Mouse (Mus musculus) heart, embryonic 13.5 days (tissue): ENCODE measurements around the gene Aes. TPM values are rescaled to one million over a fixed set of nuclear protein-coding genes. Genes with fewer than 3 reads are reported as not detected.

Experiments used
- ATAC-seq: fragments of 200-750 bp; cut with Nextera tagmentation; 2 replicates; pipeline ENCODE4 v1.8.0; 2017; ENCODE audit warnings: moderate TSS enrichment; ENCODE audit not compliant: insufficient number of reproducible peaks, low FRiP score, low TSS enrichment; ENCODE audit errors: extremely low read depth
- H3K27ac ChIP-seq: fragments of 300-500 bp; sonication (generic); replicated peaks from 2 replicates; pipeline ENCODE4 v1.5.1; 2015; ENCODE audit warnings: moderate library complexity, mild to moderate bottlenecking, inconsistent platforms
- H3K27me3 ChIP-seq: fragments of 300-500 bp; sonication (generic); replicated peaks from 2 replicates; pipeline ENCODE4 v1.6.1; 2015; ENCODE audit warnings: mild to moderate bottlenecking, inconsistent platforms
- H3K36me3 ChIP-seq: fragments of 300-500 bp; sonication (generic); 2 replicates; pipeline ENCODE4 v1.6.1; 2015; ENCODE audit warnings: mild to moderate bottlenecking, inconsistent platforms
- H3K4me1 ChIP-seq: fragments of 300-500 bp; sonication (generic); 2 replicates; pipeline ENCODE4 v1.6.1; 2015; ENCODE audit warnings: inconsistent platforms
- H3K4me2 ChIP-seq: fragments of 300-500 bp; sonication (generic); 2 replicates; pipeline ENCODE4 v1.6.1; 2015; ENCODE audit warnings: inconsistent platforms, mild to moderate bottlenecking, moderate library complexity
- H3K4me3 ChIP-seq: fragments of 300-500 bp; sonication (generic); 2 replicates; pipeline ENCODE4 v1.5.1; 2015; ENCODE audit warnings: moderate library complexity, mild to moderate bottlenecking, inconsistent platforms
- H3K9ac ChIP-seq: fragments of 300-500 bp; sonication (generic); 2 replicates; pipeline ENCODE4 v1.6.1; 2015; ENCODE audit warnings: inconsistent platforms, mild to moderate bottlenecking, moderate library complexity
- H3K9me3 ChIP-seq: fragments of 300-500 bp; sonication (generic); 2 replicates; pipeline ENCODE4 v1.6.1; 2016; ENCODE audit warnings: inconsistent platforms
- WGBS: fragments of 180-500 bp; shearing (Covaris S2); methylation state at CpG from one replicate; pipeline ENCODE4 v1.1.7; 2015; ENCODE audit warnings: mixed read lengths; 5-methylcytosine and 5-hydroxymethylcytosine counted together
- polyA plus RNA-seq: library from polyadenylated mRNA; unstranded; fragments of >200 nt; fragmentation: Nextera tagmentation; extraction: Ambion mirVana; gene quantifications from 2 replicates; pipeline ENCODE4 v1.2.1, GENCODE M21; 2015

The Aes gene
- polyA plus RNA-seq, 1 experiment from 2014 or later: 629 TPM

DNA sequence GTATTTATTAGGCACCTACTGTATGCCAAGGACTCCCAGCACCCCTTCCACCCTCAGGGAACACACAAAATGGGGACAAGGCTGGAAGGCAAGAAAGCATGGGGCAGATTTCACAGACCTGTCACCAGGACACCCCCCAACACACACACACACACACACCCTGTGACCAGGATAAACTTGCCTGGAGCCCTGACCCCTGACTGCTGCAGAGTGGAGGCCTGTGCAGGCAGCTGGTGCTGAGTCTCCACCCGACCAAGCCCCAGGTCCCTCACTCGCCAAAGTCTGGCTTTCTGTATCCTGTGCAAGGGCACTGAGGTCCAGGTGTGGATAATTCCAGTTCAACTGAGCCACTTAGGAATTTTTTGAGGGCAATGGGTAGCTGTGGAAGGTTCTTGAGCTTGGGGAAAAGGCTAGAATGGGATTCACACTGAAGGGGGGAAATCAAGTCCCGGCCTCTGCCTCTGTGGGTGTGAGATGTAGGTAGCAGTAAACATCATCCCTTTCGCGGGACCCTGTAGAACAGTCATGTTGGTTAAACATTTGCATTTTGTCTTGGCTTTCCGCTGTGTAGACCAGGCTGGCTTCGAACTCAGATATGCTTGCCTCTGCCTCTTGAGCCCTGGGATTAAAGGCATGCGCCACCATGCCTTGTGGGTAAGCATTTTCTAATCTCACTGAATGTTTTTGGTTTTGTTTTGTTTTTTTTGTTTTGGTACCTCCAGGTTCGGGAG is 10.4 kb downstream of the Aes start:
- 62% methylated on average over 9 of the region's 9 CpGs for WGBS

DNA sequence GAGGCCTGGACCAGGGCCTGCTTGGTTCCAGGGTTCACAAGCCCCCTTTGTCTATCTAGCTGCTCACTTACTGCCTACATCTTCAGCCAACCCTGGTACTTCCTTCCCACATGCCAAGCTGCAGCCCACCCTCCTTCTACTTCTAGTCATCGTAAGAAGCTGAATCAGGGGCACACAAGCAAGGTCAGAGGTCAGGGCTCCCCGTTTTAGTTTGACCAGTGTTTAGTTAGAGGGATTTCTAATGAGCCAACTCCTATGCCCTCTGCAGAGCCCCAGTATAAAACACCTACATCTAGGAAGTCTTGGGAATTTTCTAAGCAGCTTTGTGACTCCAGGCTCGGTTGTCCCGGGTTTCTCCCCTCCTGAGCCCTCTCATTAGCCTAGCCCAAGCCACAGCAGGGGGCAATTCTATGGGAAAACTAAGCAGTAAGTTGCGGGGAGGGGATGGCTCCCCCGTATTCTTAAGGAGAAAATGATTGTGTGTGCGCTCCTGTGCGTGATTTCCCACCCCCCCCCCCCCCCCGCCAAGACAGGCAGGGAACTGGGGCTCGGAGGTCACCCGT is 11.0 kb downstream of the Aes start:
- Histone ChIP-seq H3K9ac (peak overlapping the region; percentile 81), H3K27ac (peak overlapping the region; percentile 94), H3K9me3 (no peaks in the 10 kb centered on the region), H3K4me3 (peak overlapping the region; percentile 55), H3K27me3 (peaks cover 16% of the 10 kb centered on the region), H3K4me1 (peaks cover 63% of the 10 kb centered on the region), H3K4me2 (peak overlapping the region; percentile 87), H3K36me3 (peaks cover 19% of the 10 kb centered on the region)
- WGBS: 10% methylated on average over 9 of the region's 11 CpGs
- no peak for ATAC-seq

More for the DNA sequence above, 10.4 kb downstream of the Aes start:
- Histone ChIP-seq H3K27ac (peak overlapping the region; percentile 94), H3K9me3 (no peaks in the 10 kb centered on the region), H3K4me3 (no peak overlapping the region), H3K36me3 (peaks cover 26% of the 10 kb centered on the region), H3K27me3 (peaks cover 16% of the 10 kb centered on the region), H3K4me2 (no peak overlapping the region), H3K9ac (peak overlapping the region; percentile 81; the same call in 1 of the 2 replicates), H3K4me1 (peaks cover 66% of the 10 kb centered on the region)
- ATAC-seq: no peak

DNA sequence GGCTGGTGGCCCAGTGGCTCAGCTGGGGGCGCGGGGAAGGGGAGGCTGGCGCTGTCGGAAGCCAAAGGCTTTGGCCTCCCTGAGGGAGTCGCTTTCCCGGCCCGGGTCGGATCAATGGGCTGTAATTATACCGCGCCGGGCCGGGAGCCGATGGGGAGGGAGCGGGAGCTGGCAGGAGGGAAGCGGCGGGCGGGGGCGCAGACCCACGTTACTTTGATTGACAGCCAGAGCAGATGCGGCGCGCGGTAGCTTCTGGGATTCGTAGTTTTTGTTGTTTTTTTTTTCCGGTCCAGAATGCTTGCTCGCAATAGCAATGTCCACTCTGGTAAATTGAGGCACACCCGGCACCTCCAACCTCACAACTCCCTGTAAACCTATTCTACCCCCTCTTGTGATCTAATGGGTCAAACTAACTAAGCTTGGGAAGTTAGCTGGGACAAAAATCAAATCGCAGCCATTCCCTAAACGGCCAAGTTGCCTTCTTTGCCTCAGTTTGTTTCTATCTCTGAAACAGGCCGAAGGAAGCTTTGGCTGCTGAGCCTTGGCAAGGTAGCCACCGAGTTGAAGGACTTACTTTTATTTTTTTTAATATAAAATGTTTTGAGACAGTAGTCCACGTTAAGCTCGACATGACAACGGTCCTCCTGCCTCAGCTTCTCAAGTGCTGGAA is 11.7 kb downstream of the Aes start:
- Histone ChIP-seq H3K27me3 (peaks cover 16% of the 10 kb centered on the region), H3K4me3 (peak overlapping the region; percentile 55), H3K4me2 (peak overlapping the region; percentile 87), H3K9me3 (no peaks in the 10 kb centered on the region), H3K27ac (peak overlapping the region; percentile 94), H3K4me1 (peaks cover 68% of the 10 kb centered on the region), H3K9ac (peak overlapping the region; percentile 81), H3K36me3 (peaks cover 13% of the 10 kb centered on the region)
- under 1% methylated on average over 34 of the region's 34 CpGs for WGBS
- ATAC-seq: peak; percentile 35

DNA sequence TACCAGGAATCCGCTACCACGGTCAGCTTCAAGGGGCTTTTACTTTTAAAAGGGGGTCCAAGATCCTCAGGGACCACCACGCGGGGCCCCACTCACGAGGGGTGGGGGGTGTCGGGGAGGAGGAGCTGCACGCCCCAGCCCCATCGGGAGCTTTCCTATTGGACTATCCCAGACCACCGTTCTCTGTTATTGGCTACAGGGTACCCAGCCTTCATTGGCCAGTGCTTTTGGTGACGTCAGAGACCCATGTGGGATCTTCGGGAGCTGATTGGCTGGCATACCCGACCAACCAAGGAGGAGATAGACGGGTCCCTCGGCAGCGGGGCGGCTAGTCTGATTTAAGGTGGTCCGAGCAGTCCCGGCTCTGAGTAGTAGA is 12.2 kb downstream of the Aes start:
- Histone ChIP-seq H3K36me3 (peaks cover 8% of the 10 kb centered on the region), H3K4me3 (peak overlapping the region; percentile 55), H3K4me2 (peak overlapping the region; percentile 87), H3K4me1 (peaks cover 74% of the 10 kb centered on the region), H3K9me3 (no peaks in the 10 kb centered on the region), H3K27ac (peak overlapping the region; percentile 94), H3K27me3 (peaks cover 20% of the 10 kb centered on the region), H3K9ac (peak overlapping the region; percentile 78)
- ATAC-seq: peak; percentile 82
- WGBS: under 1% methylated on average over 18 of the region's 18 CpGs

DNA sequence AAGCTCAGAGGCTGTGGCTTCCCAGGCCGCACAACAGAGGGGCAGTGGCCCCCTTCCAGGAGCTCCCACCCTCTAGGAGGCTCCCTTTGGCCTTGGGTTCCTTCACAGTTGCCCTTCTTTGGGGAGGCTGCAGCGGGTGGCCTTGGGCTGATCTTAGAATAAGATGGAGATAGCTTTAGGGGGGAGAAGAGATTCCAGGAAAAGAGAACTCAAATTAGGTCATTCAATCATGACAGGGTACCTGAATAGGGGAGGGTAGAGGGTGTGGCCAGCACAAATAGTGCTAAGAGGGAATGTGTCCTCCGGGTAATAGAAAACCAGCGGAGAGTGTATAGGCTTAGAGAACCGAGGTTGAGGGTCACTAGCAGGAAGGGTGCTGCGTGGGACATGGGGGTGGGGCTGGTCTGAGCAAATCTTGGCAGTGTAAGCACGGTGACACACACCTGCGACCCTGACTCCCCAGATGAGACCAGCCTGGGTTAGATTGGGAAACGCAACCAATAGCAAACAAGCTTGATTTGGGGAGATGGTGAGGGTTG is 12.9 kb downstream of the Aes start:
- 0 out of 2 replicates have a peak, but pooled peaks cover under 1% of the 10 kb centered on the region for H3K36me3 ChIP-seq
- no peak for ATAC-seq
- 10% methylated on average over 9 of the region's 9 CpGs for WGBS
- H3K4me3 ChIP-seq: peak overlapping the region; percentile 55
- peak overlapping the region; percentile 87 for H3K4me2 ChIP-seq
- peaks cover 75% of the 10 kb centered on the region for H3K4me1 ChIP-seq
- H3K27ac ChIP-seq: peak overlapping the region; percentile 75
- peak overlapping the region; percentile 78 for H3K9ac ChIP-seq
- no peaks in the 10 kb centered on the region for H3K9me3 ChIP-seq
- H3K27me3 ChIP-seq: peaks cover 24% of the 10 kb centered on the region

DNA sequence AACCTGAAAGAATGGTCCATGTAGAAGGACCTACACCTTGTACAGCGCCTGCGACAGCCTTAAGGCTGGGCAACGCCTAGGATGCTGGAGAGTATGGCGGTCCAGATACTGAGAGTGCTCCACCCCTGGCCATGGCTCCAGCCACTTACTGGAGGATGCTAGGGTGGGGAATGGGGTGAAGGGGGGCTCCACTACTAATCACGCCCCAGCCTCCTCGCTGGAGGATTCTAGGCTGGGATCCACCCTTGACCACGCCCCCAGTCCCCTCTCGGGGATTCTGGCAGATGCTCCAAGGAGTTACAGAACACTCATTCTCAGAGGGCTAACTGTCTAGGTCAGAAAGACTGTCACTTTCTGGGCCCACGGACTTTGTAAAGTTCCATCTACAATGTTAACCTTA is 13.7 kb downstream of the Aes start:
- 27% methylated on average over 9 of the region's 9 CpGs for WGBS

DNA sequence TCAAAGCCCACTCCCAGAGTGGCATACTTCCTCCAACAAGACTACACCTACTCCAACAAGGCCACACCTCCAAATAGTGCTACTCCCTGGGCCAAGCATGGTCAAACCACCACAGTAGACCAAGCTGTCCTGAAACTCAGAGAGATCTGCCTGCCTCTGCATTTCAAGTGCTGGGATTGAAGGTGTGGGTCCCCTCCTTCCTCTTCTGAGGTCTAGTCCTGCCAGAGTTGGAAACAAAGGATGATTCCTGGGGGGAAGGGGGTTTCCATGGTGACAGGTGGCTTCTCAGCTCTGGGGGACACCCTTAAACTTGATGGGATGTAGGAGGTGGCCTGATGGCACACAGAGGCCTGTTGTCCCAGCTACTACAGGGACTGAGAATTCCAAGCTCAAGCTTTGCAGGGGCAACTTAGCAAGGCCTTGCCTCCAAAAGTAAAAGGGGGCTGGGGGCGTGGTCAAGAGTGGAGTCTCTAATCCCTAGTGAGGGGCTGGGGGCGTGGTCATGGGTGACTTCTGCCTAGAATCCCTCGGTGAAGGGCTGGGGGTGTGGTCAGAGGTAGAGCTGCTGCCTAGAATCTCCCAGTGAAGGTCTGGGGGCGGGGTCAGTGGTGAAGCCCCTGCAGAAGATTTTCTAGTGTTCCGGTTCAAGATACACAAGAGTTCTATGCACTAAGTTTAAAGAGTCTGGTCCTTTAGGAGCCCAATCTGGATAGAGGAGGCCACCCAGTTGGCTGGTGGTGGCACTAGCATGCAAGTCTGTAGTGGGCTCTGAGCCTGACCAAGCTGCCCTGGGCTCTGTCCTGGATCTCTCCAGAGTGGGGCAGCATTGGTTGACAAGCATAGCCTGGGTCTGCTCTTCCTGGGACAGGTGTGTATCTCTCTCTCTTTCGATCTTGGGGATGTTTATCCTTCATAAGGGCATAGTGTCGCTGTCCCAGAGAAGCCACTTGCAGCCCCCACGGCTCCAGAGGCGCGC is 15.1 kb downstream of the Aes start, which contains the start of gene Tle2:
Tle2 (plus strand) TSS at position 481 of the 976 bp plus-strand sequence.
- peak within 1 kb of the TSS; percentile 91 for H3K4me2 ChIP-seq
- H3K4me1 ChIP-seq: peaks cover 55% of the 10 kb centered on the region
- H3K4me3 ChIP-seq: peak within 1 kb of the TSS; percentile 77
- peak within 1 kb of the TSS; percentile 66; the same call in 1 of the 2 replicates for H3K27ac ChIP-seq
- no peak for ATAC-seq
- peak within 1 kb of the TSS; percentile 90 for H3K9ac ChIP-seq
- H3K27me3 ChIP-seq: peaks cover 29% of the 10 kb centered on the region
- 19% methylated on average over 10 of the region's 10 CpGs for WGBS
- H3K36me3 ChIP-seq: no peaks in the 10 kb centered on the region; the same call in 1 of the 2 replicates
- H3K9me3 ChIP-seq: no peaks in the 10 kb centered on the region

More for the DNA sequence above, 13.7 kb downstream of the Aes start:
- no peak overlapping the region for H3K27ac ChIP-seq
- peak overlapping the region; percentile 87; the same call in 1 of the 2 replicates for H3K4me2 ChIP-seq
- peaks cover 24% of the 10 kb centered on the region for H3K27me3 ChIP-seq
- H3K36me3 ChIP-seq: no peaks in the 10 kb centered on the region; the same call in 1 of the 2 replicates
- no peaks in the 10 kb centered on the region for H3K9me3 ChIP-seq
- no peak overlapping the region; the same call in 1 of the 2 replicates for H3K9ac ChIP-seq
- peaks cover 69% of the 10 kb centered on the region for H3K4me1 ChIP-seq
- no peak for ATAC-seq
- H3K4me3 ChIP-seq: no peak overlapping the region

DNA sequence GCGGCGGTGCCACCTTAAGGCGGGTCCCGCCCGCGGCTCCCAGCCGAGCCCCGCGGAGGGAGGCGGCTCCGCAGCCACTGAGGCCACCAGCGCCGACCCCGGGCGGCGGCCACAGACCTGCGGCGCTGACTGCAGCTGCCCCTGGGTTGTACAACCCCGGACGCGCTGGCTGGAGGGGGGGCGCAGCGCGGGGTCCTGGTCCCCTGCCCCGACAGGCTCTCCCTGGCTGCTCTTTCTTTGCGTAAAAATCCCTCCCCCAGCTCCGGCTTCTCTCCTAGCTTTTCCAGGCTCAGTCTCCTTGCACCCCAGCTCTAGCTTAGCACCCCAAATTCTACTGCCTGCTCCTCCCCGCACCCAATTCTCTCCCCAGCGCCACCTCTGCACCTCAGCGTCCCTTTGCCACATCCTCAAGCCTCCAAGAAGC is 15.9 kb downstream of the Aes start:
- H3K4me1 ChIP-seq: peaks cover 49% of the 10 kb centered on the region
- H3K36me3 ChIP-seq: no peaks in the 10 kb centered on the region; the same call in 1 of the 2 replicates
- peak overlapping the region; percentile 91 for H3K4me2 ChIP-seq
- H3K9ac ChIP-seq: peak overlapping the region; percentile 90
- WGBS: 1% methylated on average over 30 of the region's 30 CpGs
- H3K27me3 ChIP-seq: peaks cover 35% of the 10 kb centered on the region
- ATAC-seq: no peak
- peak overlapping the region; percentile 66; the same call in 1 of the 2 replicates for H3K27ac ChIP-seq
- no peaks in the 10 kb centered on the region for H3K9me3 ChIP-seq
- H3K4me3 ChIP-seq: peak overlapping the region; percentile 77

DNA sequence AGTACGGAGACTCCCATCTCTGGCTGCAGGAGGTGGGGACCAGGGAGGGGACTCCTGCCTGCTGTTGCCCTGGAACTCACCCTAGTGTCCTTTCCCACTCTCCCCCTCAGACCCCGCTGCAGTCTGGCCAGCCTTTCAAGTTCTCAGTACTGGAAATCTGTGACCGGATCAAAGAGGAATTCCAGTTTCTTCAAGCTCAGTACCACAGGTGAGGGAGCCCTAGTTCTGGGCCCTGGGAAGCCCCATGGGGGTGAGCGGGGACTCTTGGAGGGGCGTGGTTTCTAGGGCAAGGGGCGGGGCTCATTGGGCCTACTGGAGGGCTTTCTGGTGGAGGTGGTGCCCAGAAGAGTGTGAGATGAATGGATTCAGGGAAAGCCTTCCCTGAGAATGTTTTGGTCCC is 16.4 kb downstream of the Aes start:
- peaks cover 49% of the 10 kb centered on the region for H3K4me1 ChIP-seq
- H3K9me3 ChIP-seq: no peaks in the 10 kb centered on the region
- H3K27ac ChIP-seq: peak overlapping the region; percentile 66; the same call in 1 of the 2 replicates
- 7% methylated on average over 6 of the region's 6 CpGs for WGBS
- ATAC-seq: no peak
- peaks cover 38% of the 10 kb centered on the region for H3K27me3 ChIP-seq
- peak overlapping the region; percentile 91 for H3K4me2 ChIP-seq
- peak overlapping the region; percentile 90 for H3K9ac ChIP-seq
- H3K4me3 ChIP-seq: peak overlapping the region; percentile 77
- no peaks in the 10 kb centered on the region; the same call in 1 of the 2 replicates for H3K36me3 ChIP-seq

DNA sequence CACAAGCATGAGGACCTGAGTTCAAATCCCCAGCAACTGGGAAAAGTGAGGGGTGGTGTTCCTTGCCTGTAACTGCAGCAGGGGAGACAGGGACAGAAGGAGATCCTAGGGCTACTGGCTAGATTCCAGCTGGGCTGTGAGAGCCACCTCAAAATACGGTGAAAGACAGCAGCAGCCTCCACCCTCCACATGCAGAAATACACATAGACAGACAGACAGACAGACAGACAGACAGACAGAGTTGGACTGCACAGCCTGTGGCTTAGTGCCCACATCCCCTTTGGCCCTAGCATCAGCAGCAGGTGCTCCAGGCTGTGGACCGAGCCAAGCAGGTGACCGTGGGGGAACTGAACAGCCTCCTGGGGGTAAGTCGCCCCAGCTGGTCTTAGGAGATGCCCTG is 20.7 kb downstream of the Aes start:
- Histone ChIP-seq H3K27ac (no peak overlapping the region), H3K9ac (peak overlapping the region; percentile 33; the same call in 1 of the 2 replicates), H3K36me3 (peaks cover 24% of the 10 kb centered on the region), H3K4me1 (peaks cover 23% of the 10 kb centered on the region), H3K4me2 (no peak overlapping the region), H3K4me3 (no peak overlapping the region), H3K27me3 (peaks cover 25% of the 10 kb centered on the region; the same call in 1 of the 2 replicates), H3K9me3 (no peaks in the 10 kb centered on the region)
- ATAC-seq: no peak
- 61% methylated on average over 4 of the region's 4 CpGs for WGBS
